Mouse (Mus musculus) forebrain, postnatal 0 days (tissue): Measurements from ENCODE around the gene Nfatc2. TPM values are rescaled to one million over a fixed set of nuclear protein-coding genes. Genes with fewer than 3 reads are reported as not detected.
A peak's percentile ranks its signal among the peaks of the same experiment; 100 is the strongest.

Experiments
- ATAC-seq: fragments of 200-750 bp; cut with Nextera tagmentation; 2 replicates; pipeline ENCODE4 v1.8.0; 2017; ENCODE audit warnings: mild to moderate bottlenecking, moderate library complexity
- DNase-seq: peaks from one replicate; pipeline ENCODE4 v3.0.0-alpha.2; 2015
- H3K27ac ChIP-seq: fragments of 300-500 bp; sonication (generic); 2 replicates; pipeline ENCODE4 v1.5.1; 2014; ENCODE audit warnings: low read depth, mild to moderate bottlenecking, antibody characterized with exemption, low read length, moderate library complexity, mixed read lengths
- H3K27me3 ChIP-seq: fragments of 300-500 bp; sonication (generic); 2 replicates; pipeline ENCODE4 v1.6.1; 2014; ENCODE audit warnings: mild to moderate bottlenecking, low read length, mixed read lengths; ENCODE audit not compliant: insufficient read depth
- H3K36me3 ChIP-seq: fragments of 300-500 bp; sonication (generic); 2 replicates; pipeline ENCODE4 v1.6.1; 2014; ENCODE audit warnings: mild to moderate bottlenecking, moderate library complexity; ENCODE audit not compliant: insufficient read depth
- H3K4me1 ChIP-seq: fragments of 300-500 bp; sonication (generic); 2 replicates; pipeline ENCODE4 v1.6.1; 2014; ENCODE audit warnings: antibody characterized with exemption; ENCODE audit not compliant: insufficient read depth
- H3K4me2 ChIP-seq: fragments of 300-500 bp; sonication (generic); 2 replicates; pipeline ENCODE4 v1.6.1; 2014; ENCODE audit warnings: low read depth, mild to moderate bottlenecking, moderate library complexity
- H3K4me3 ChIP-seq: fragments of 300-500 bp; sonication (generic); 2 replicates; pipeline ENCODE4 v1.5.1; 2014; ENCODE audit warnings: low read depth, low read length, mixed read lengths
- H3K9ac ChIP-seq: fragments of 300-500 bp; sonication (generic); 2 replicates; pipeline ENCODE4 v1.6.1; 2014; ENCODE audit warnings: mild to moderate bottlenecking
- H3K9me3 ChIP-seq: fragments of 300-500 bp; sonication (generic); 2 replicates; pipeline ENCODE4 v1.6.1; 2016; ENCODE audit warnings: low read length
- CTCF ChIP-seq: sonication (generic); IDR thresholded peaks from 2 replicates; pipeline ENCODE4 v1.5.1; 2016; ENCODE audit warnings: antibody characterized with exemption, control low read depth, low read depth
- WGBS: fragments of 180-500 bp; shearing (Covaris S2); extraction: QIAGEN DNeasy Blood & Tissue Kit; methylation state at CpG from one replicate; pipeline ENCODE4 v1.1.7; 2014; 5-methylcytosine and 5-hydroxymethylcytosine counted together
- polyA plus RNA-seq: library from polyadenylated mRNA; unstranded; fragments of >200 nt; fragmentation: Nextera tagmentation; extraction: Ambion mirVana; gene quantifications from 2 replicates; pipeline ENCODE4 v1.2.1, GENCODE M21; 2015
- total RNA-seq: library from RNA; depleted of rRNA; stranded (reverse); fragments of >200 nt; gene quantifications from 2 replicates; pipeline ENCODE4 v1.2.3, GENCODE M21; 2014

Gene Nfatc2
- total and polyA plus RNA-seq, 2 experiments from 2014 or later = 3.1 to 3.2 TPM

DNA sequence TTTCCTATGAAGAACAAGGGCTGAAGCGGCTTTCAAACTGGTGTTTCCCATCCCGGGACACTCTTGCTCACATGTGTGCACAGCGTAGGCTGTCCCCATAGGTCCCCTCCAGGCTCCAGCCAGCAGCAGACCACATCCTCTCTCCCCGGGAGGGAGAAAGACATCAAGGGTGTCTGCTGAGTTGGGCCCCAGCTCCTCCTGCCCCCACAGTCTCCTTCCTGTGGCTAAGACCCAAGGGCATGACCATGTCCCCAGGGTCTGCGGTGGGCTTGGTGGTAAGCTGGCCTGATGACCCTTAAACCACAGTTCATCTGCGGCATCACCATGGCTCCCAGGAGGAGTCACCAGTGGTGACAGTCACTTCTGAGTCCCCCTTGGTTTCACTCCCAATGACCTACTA lies 100.7 kb downstream of the Nfatc2 start:
- H3K4me3 ChIP-seq = no peak overlapping the region

DNA sequence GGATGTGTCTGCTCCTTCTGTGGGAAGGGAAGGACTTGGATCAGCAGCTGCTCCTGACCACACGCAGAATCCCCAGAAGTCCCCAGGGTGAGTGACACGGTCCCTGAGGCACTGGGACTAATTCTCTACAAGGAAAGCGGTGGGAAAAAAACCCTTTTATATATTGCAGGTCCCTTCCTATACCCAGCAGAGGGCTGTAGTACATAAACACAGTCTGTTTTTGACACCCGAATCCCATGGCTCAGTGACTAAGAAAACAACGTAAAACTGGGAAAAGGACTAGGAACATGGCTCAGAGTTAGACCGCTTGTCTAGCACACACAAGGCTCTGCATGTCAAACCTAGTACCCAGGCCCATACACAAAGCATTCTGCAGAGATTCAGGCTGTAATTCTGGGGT lies 101.2 kb downstream of the Nfatc2 start:
- H3K27ac ChIP-seq = no peak overlapping the region
- H3K9me3 ChIP-seq = no peaks in the 10 kb centered on the region
- H3K4me2 ChIP-seq = no peak overlapping the region
- H3K9ac ChIP-seq = no peak overlapping the region
- ATAC-seq (peak; percentile 8; the same call in 1 of the 2 replicates), DNase-seq (peak; percentile 18)
- no peaks in the 10 kb centered on the region for H3K4me1 ChIP-seq
- TF ChIP-seq CTCF = peak; percentile 25; the same call in 1 of the 2 replicates
- H3K27me3 ChIP-seq = no peaks in the 10 kb centered on the region
- WGBS = 77% methylated on average over 6 of the region's 6 CpGs
- H3K4me3 ChIP-seq = no peak overlapping the region
- no peaks in the 10 kb centered on the region for H3K36me3 ChIP-seq

More for the DNA sequence above, 100.7 kb downstream of the Nfatc2 start:
- ATAC-seq (no peak), DNase-seq (no peak)
- no peak for TF ChIP-seq CTCF
- no peaks in the 10 kb centered on the region for H3K27me3 ChIP-seq
- H3K4me1 ChIP-seq = no peaks in the 10 kb centered on the region
- H3K36me3 ChIP-seq = no peaks in the 10 kb centered on the region
- H3K9me3 ChIP-seq = no peaks in the 10 kb centered on the region
- no peak overlapping the region for H3K9ac ChIP-seq
- WGBS = 92% methylated on average over 6 of the region's 6 CpGs
- no peak overlapping the region for H3K27ac ChIP-seq
- H3K4me2 ChIP-seq = no peak overlapping the region

DNA sequence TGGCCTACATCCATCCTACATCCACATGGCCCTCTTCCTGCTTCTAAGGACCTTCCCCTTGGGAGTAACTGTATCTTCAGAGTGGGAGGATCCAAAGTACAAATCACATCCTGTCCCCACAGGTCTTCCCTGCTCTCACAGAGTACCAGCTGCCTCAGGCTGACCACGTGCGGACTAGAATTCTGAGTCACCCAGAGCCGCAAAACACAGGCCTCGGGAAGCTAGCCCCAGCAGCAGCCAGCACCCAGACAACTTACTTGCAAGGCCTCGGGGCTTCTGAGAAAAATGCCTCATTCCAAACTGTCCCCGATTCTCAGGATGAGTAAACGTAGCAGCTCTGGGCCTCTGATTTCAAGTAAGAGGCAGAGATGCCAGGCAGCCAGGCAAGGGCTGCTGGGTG lies 109.7 kb downstream of the Nfatc2 start:
- H3K9ac ChIP-seq = no peak overlapping the region
- WGBS = 90% methylated on average over 7 of the region's 7 CpGs
- H3K9me3 ChIP-seq = no peaks in the 10 kb centered on the region
- no peaks in the 10 kb centered on the region for H3K27me3 ChIP-seq
- no peak overlapping the region for H3K27ac ChIP-seq
- H3K4me3 ChIP-seq = no peak overlapping the region
- H3K4me2 ChIP-seq = no peak overlapping the region
- H3K36me3 ChIP-seq = no peaks in the 10 kb centered on the region
- ATAC-seq (no peak), DNase-seq (no peak)
- H3K4me1 ChIP-seq = no peaks in the 10 kb centered on the region
- no peak for TF ChIP-seq CTCF

DNA sequence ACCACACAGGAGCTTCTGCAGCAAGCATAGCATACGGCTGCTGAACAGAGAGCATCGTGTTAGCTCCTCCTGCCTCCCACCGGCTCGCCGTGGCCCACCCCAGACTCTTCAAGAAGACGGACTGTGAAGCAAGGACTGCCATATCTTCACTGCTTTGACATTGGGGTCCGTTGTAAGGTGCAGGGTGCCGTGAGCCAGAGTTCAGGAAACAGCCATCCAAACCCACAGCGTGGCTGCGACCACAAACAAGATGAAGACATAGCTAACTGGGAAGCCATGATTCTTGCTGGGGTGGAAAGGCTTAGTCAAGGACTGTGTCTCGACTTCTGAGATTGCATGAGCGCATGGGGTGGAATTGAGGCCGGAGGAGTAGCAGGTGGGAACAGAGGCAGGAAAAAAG lies 111.5 kb downstream of the Nfatc2 start:
- H3K4me1 ChIP-seq = no peaks in the 10 kb centered on the region
- no peaks in the 10 kb centered on the region for H3K36me3 ChIP-seq
- no peak overlapping the region for H3K4me2 ChIP-seq
- H3K9me3 ChIP-seq = no peaks in the 10 kb centered on the region
- no peak for DNase-seq
- H3K27ac ChIP-seq = no peak overlapping the region
- no peak overlapping the region for H3K9ac ChIP-seq
- no peak overlapping the region for H3K4me3 ChIP-seq
- no peak for ATAC-seq
- 91% methylated on average over 13 of the region's 13 CpGs for WGBS
- H3K27me3 ChIP-seq = no peaks in the 10 kb centered on the region
- TF ChIP-seq CTCF = no peak

DNA sequence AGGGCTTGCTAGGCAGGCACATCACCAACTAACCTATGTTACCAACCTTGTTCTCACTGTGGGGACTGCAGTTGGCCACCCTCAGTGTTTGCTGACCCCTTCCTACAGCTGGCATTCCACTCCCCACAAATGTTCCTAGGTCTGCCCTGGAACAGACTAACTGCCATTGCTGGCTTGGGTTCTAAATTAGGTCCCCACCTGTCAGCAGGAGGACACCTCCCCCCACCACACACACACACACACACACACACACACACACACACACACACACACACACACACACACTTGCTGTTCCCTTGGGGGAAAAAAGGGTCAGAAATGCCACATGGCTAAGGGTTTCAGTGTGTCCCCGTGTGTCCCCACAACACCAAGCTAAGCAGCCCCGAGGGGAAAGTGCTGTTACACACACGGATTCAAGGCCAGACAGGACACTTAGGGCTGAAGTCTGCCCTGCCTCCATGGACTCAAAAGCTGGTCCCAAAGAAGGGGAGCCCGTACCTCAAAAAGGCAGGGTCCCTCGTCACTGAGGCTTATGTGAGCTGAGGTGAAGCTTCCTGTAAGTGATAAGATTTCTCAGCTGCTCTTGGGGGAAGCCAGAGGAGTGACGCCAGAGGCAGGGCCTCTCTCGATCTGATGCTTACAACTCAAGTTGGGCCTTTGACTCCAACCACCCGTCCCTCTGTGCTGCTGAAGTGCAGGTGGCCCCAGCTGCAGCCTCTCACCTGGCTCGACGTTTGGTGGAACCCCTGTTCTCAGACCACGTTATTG lies 113.1 kb downstream of the Nfatc2 start:
- H3K4me1 ChIP-seq = no peaks in the 10 kb centered on the region
- H3K36me3 ChIP-seq = no peaks in the 10 kb centered on the region
- H3K9me3 ChIP-seq = no peaks in the 10 kb centered on the region
- H3K9ac ChIP-seq = no peak overlapping the region
- no peak for ATAC-seq
- DNase-seq = no peak
- 80% methylated on average over 11 of the region's 11 CpGs for WGBS
- no peak for TF ChIP-seq CTCF
- no peaks in the 10 kb centered on the region for H3K27me3 ChIP-seq
- H3K27ac ChIP-seq = no peak overlapping the region
- no peak overlapping the region for H3K4me3 ChIP-seq
- no peak overlapping the region for H3K4me2 ChIP-seq

DNA sequence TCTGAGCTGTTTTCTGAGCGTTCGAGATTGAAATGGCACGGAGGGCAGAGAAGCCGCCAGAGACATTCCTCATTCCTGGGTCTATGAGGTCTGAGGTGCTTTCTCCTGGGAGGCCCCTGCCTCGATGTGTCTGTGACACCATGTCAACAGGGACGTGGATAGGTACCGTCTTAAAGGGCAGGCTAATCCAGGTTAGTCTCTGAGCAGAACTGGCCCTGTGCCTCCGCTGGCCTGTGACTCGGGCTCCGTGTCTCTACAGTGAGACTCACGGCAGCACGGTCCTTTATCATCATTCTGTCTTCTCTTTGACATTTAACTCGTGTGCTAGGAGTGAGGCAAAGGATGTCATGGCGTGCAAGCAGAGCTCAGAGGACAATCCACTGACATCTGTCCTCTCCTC lies 120.3 kb downstream of the Nfatc2 start:
- Histone ChIP-seq H3K9ac (no peak overlapping the region), H3K36me3 (no peaks in the 10 kb centered on the region), H3K4me2 (no peak overlapping the region), H3K27ac (0 out of 2 replicates have a peak overlapping the region, but pooled peaks have one; percentile 46), H3K4me1 (no peaks in the 10 kb centered on the region), H3K27me3 (no peaks in the 10 kb centered on the region), H3K4me3 (no peak overlapping the region), H3K9me3 (no peaks in the 10 kb centered on the region)
- no peak for ATAC-seq
- no peak for DNase-seq
- TF ChIP-seq CTCF = no peak
- WGBS = 85% methylated on average over 14 of the region's 14 CpGs

DNA sequence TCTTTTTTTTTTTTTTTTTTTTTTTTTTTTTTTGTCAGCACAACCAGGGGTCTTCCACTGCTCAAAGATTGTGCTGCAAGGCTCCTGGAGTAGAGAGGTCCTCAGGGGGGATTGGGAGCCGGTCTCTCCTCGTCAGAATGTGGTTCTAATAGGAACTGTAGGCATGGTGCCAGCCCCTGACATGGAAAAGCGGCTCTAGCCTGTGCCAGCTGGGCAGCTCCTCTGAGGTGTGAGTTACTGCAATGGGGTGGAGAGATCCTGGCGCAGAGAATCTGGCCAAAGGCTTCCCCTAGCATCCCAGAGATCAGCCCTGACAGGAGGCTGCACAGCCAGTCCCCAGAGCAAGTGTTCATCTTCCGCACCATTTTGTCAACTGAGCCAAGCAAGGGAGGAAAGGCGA lies 120.8 kb downstream of the Nfatc2 start:
- 0 out of 2 replicates have a peak, but pooled peaks have one; percentile 28 for ATAC-seq
- Histone ChIP-seq H3K9me3 (no peaks in the 10 kb centered on the region), H3K4me1 (no peaks in the 10 kb centered on the region), H3K4me3 (no peak overlapping the region), H3K9ac (no peak overlapping the region), H3K4me2 (no peak overlapping the region), H3K27me3 (no peaks in the 10 kb centered on the region), H3K27ac (peak overlapping the region; percentile 46; the same call in 1 of the 2 replicates), H3K36me3 (no peaks in the 10 kb centered on the region)
- TF ChIP-seq CTCF = no peak
- DNase-seq = peak; percentile 60
- 36% methylated on average over 6 of the region's 6 CpGs for WGBS
